Mouse (Mus musculus) thymus, postnatal 0 days (tissue): Measurements from ENCODE around the gene Zfp14. TPM values are rescaled to one million over a fixed set of nuclear protein-coding genes. Genes with fewer than 3 reads are reported as not detected.

Experiments used
- DNase-seq: peaks from one replicate; pipeline ENCODE4 v3.0.0-alpha.2; 2015; ENCODE audit warnings: low spot score
- polyA plus RNA-seq: library from polyadenylated mRNA; unstranded; fragments of >200 nt; fragmentation: Nextera tagmentation; extraction: Ambion mirVana; gene quantifications from 2 replicates; pipeline ENCODE4 v1.2.1, GENCODE M21; 2015

Zfp14 gene
- polyA plus RNA-seq, 1 experiment from 2014 or later, result 2.4 TPM

- no peak for DNase-seq
Measured at GRCm38 (mm10) chr7:30030677-30031076, 20.5 kb downstream of the Zfp14 start.

- no peak for DNase-seq
Measured at GRCm38 (mm10) chr7:30028572-30028971, 22.6 kb downstream of the Zfp14 start.

- no peak for DNase-seq
Measured at GRCm38 (mm10) chr7:30027331-30027730, 23.8 kb downstream of the Zfp14 start.

DNA sequence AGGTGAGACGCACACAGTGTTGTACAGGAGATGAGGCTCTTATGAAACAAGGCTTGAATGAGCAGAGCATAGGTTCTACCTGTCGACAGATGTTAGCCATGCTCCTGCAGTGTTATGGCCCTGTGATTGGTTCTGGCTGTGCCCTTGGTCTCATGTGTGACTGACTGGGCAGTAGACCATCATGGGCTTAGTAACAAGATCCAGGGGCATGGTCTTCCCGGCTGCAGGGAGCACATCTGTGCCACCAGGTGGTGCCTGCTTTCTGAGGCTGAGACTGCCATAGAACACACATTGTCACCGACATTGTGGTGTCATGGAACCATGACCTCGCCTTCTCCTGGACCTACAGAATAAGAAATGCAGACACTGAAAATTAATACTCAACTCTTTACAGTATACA is 25.8 kb downstream of the Zfp14 start:
- DNase-seq, result no peak

DNA sequence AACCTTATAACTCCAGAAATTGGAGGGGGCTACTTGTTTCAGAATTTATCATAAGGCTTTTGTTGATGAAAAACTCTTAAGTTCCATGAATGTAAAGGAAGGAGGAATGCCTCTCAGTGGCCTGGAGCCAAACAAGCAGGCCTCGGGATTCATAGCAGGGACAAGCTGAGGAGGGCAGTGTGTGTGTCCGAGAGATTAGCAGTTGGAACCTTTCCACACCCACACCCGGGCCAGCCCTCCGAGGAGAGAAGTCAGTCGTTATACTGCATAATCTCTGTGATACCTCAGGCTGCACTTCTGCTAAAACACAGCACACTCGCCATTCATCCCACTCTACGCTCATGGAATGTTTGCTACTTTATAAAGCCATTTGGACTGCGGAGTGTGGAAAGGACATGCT is 27.4 kb downstream of the Zfp14 start:
- DNase-seq, result no peak

DNA sequence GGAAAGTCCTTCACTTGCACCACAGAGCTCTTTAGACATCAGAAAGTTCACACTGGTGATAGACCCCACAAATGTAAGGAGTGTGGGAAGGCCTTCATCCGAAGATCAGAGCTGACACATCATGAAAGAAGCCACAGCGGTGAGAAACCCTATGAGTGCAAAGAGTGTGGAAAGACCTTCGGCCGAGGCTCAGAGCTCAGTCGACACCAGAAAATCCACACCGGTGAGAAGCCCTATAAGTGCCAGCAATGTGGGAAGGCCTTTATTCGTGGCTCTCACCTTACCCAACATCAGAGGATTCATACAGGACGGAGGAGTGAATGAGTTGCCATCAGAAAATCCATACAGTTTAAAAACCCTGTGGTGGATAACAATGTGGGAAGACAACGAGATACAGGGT is 27.9 kb downstream of the Zfp14 start:
- DNase-seq, result no peak

- DNase-seq, result no peak
Measured at GRCm38 (mm10) chr7:30019543-30019942, 31.6 kb downstream of the Zfp14 start.

GRCm38 (mm10) chr7:30017226-30017625 is 34.0 kb downstream of the Zfp14 start:
- DNase-seq, result no peak

GRCm38 (mm10) chr7:30012956-30013363 is 38.2 kb downstream of the Zfp14 start:
- DNase-seq, result peak; percentile 56

GRCm38 (mm10) chr7:30010551-30011195 is 40.5 kb downstream of the Zfp14 start:
- no peak for DNase-seq

- no peak for DNase-seq
Measured at GRCm38 (mm10) chr7:30009321-30010085, 41.7 kb downstream of the Zfp14 start.

- DNase-seq, result no peak
Measured at GRCm38 (mm10) chr7:30008020-30008690, 43.0 kb downstream of the Zfp14 start.

DNA sequence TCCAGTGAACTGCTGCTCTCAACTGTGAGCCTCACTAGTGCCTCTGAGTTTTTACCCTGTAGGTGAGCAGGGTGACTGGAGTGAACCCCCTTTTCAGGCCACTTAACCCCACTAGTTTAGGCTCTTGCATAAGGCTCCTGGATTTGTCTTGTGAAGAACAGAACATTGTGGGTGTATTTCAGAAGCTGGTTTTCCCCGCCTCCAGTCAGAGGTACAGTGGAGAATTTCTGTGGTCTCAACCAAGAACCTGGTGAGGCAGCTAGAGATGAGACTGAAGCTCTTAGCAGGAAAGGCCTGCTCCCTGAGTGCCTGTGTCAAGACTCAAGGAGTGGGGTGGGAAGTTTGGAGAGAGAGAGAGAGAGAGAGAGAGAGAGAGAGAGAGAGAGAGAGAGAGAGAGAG is 43.6 kb downstream of the Zfp14 start:
- DNase-seq, result no peak

DNA sequence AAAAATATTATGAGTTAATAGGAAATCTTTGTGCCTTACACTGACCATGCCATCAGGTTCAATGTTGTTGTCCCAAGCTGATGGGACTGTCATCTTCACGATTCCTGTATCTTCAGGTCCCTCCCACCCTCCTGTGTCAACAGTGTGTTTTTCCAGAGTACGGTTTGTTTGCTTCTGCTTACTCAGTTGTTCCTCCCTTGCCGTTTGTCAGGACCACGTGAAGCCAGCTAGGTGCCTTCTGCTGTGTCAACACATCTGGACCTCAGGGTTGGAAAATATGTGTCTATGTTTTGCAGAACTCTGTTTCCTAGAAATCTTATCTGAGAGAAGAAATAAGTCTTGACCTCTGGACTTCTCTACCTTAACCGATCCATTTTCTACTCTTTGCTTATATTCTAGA is 50.6 kb downstream of the Zfp14 start:
- no peak for DNase-seq

DNA sequence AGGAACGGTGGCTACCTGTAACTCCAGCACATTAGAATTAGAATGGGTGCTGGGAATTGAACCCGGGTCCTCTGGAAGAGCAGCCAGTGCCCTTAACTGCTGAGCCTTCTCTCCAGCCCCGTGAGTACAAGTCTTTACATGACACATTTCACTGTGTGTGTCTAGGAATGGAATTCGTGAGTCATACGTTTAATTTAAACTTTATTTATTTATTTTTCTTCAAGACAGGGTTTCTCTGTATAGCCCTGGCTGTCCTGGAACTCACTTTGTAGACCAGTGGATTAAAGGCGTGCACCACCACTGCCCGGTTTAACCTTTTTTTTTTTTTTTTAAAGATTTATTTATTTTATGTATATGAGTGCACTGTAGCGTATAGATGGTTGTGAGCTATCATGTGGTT is 56.0 kb downstream of the Zfp14 start:
- DNase-seq, result no peak

DNA sequence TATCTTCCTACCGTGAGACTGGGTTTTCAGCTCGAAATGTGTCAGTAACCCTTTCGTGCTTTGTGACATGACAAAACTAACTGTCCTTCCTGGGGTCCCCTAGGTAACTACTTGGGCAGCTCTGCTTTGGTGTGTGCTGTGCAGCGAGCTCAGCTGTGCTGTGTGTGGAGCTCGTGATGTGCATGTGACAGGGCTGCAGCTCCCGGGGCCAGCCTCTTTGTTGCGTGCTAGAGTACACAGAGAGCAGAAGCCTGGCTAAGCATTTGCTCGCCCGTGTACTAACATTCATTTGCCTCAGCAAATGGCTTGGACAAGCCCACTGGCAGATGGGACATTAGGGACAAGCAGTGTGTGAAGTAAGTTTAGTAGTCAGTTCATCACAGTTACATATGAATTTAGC is 57.8 kb downstream of the Zfp14 start:
- DNase-seq, result no peak

GRCm38 (mm10) chr7:29992698-29993097 is 58.5 kb downstream of the Zfp14 start:
- DNase-seq, result no peak

- no peak for DNase-seq
Measured at GRCm38 (mm10) chr7:29989031-29989430, 62.1 kb downstream of the Zfp14 start.

- no peak for DNase-seq
Measured at GRCm38 (mm10) chr7:29987551-29987950, 63.6 kb downstream of the Zfp14 start.
